Comparison of ENCODE assay signal across 16 mouse cellular contexts in genomic region chr9:111408427-111408826, GRCm38 (mm10). TPM values are rescaled to one million over a fixed set of nuclear protein-coding genes. Genes with fewer than 3 reads are reported as not detected.
"Had no signal": no experiment of that assay in that cellular context is flagged by ENCODE, and none has a peak within 500 bp of the region (broad histone marks: within the 10 kb centered on the region; RNA-seq: fewer than 3 reads in every experiment).

No protein-coding gene starts in this region.

- H3K27ac ChIP-seq: limb, embryonic 10.5 days; liver, embryonic 15.5 days; lung, embryonic 15.5 days; macrophage; midbrain, embryonic 15.5 days; neural tube, embryonic 12.5 days; stomach, embryonic 15.5 days had no signal

- H3K9ac ChIP-seq: liver, embryonic 15.5 days; lung, embryonic 15.5 days; midbrain, embryonic 15.5 days; neural tube, embryonic 12.5 days; stomach, embryonic 15.5 days had no signal

- ATAC-seq: midbrain, embryonic 15.5 days had no signal

- H3K27me3 ChIP-seq: liver, embryonic 15.5 days; lung, embryonic 15.5 days; megakaryocyte, embryonic 14.5 days; midbrain, embryonic 15.5 days; neural tube, embryonic 12.5 days; stomach, embryonic 15.5 days had no signal

- H3K4me3 ChIP-seq: limb, embryonic 10.5 days; liver, embryonic 15.5 days; lung, embryonic 15.5 days; megakaryocyte, embryonic 14.5 days; midbrain, embryonic 15.5 days; neural tube, embryonic 12.5 days; stomach, embryonic 15.5 days had no signal

- DNase-seq: kidney, adult 2 months; kidney, postnatal 25 days; spleen, adult 18-20 months; thymus, postnatal 14 days had no signal

- H3K4me2 ChIP-seq: liver, embryonic 11.5 days; liver, embryonic 15.5 days; lung, embryonic 15.5 days; midbrain, embryonic 11.5 days; midbrain, embryonic 15.5 days; neural tube, embryonic 12.5 days; stomach, embryonic 15.5 days had no signal

- H3K9me3 ChIP-seq: limb, embryonic 10.5 days; liver, embryonic 15.5 days; lung, embryonic 15.5 days; midbrain, embryonic 15.5 days; neural tube, embryonic 12.5 days; stomach, embryonic 15.5 days had no signal

- H3K36me3 ChIP-seq: limb, embryonic 10.5 days; liver, embryonic 15.5 days; lung, embryonic 15.5 days; midbrain, embryonic 15.5 days; neural tube, embryonic 12.5 days; stomach, embryonic 15.5 days had no signal

- H3K4me1 ChIP-seq: limb, embryonic 10.5 days; liver, embryonic 15.5 days; lung, embryonic 15.5 days; megakaryocyte, embryonic 14.5 days; stomach, embryonic 15.5 days had no signal

RNA-seq across cellular contexts. Expression of gene Dclk3, which starts 30.5 kb away (rescaled TPM):
- total RNA-seq: monocyte, adult 5-6 weeks; neutrophil, adult 5-6 weeks had no signal
- polyA plus RNA-seq: liver, embryonic 15.5 days; macrophage had no signal
